Mouse (Mus musculus): ENCODE results near the gene Msh4. TPM values are rescaled to one million over a fixed set of nuclear protein-coding genes. Genes with fewer than 3 reads are reported as not detected.

Msh4 gene
- total RNA-seq, 2 experiments from 2014 or later = 0.25 TPM; not detected in 1

GRCm38 (mm10) chr3:153911882-153912440 lies 6.0 kb upstream of the Msh4 start:
- no peak for ATAC-seq (replicated peaks; ENCODE audit: poor library complexity)

GRCm38 (mm10) chr3:153911197-153911881 lies 5.4 kb upstream of the Msh4 start:
- ATAC-seq (replicated peaks; ENCODE audit: poor library complexity) = no peak

GRCm38 (mm10) chr3:153910489-153910888 lies 4.6 kb upstream of the Msh4 start:
- no peak for ATAC-seq (replicated peaks; ENCODE audit: poor library complexity)

GRCm38 (mm10) chr3:153908919-153909318 lies 3.0 kb upstream of the Msh4 start:
- no peak for ATAC-seq (replicated peaks; ENCODE audit: poor library complexity)

- peak; percentile 4 for ATAC-seq (replicated peaks; ENCODE audit: poor library complexity)
These were observed 445 bp downstream of the Msh4 start for GRCm38 (mm10) chr3:153905251-153906135.

GRCm38 (mm10) chr3:153904586-153904985 lies 1.4 kb downstream of the Msh4 start:
- peak; percentile 70 for ATAC-seq (replicated peaks; ENCODE audit: poor library complexity)

- ATAC-seq (replicated peaks; ENCODE audit: poor library complexity) = no peak
These were observed 3.3 kb downstream of the Msh4 start for GRCm38 (mm10) chr3:153902595-153902994.

- ATAC-seq (replicated peaks; ENCODE audit: poor library complexity) = no peak
These were observed 4.0 kb downstream of the Msh4 start for GRCm38 (mm10) chr3:153901904-153902303.

GRCm38 (mm10) chr3:153897216-153897615 lies 8.7 kb downstream of the Msh4 start:
- ATAC-seq (replicated peaks; ENCODE audit: poor library complexity) = peak; percentile 40

- peak; percentile 95 for ATAC-seq (replicated peaks; ENCODE audit: poor library complexity)
These were observed 10.5 kb downstream of the Msh4 start for GRCm38 (mm10) chr3:153895454-153895853.

- peak; percentile 69 for ATAC-seq (replicated peaks; ENCODE audit: poor library complexity)
These were observed 16.7 kb downstream of the Msh4 start for GRCm38 (mm10) chr3:153889188-153889781.

GRCm38 (mm10) chr3:153888141-153888540 lies 17.8 kb downstream of the Msh4 start:
- ATAC-seq (replicated peaks; ENCODE audit: poor library complexity) = peak; percentile 72

- ATAC-seq (replicated peaks; ENCODE audit: poor library complexity) = peak; percentile 59
These were observed 19.6 kb downstream of the Msh4 start for GRCm38 (mm10) chr3:153886296-153886695.

GRCm38 (mm10) chr3:153871396-153871795 lies 34.5 kb downstream of the Msh4 start:
- ATAC-seq (replicated peaks; ENCODE audit: poor library complexity) = no peak

- no peak; the same call in 1 of the 2 replicates for ATAC-seq (replicated peaks; ENCODE audit: poor library complexity)
These were observed 38.5 kb downstream of the Msh4 start for GRCm38 (mm10) chr3:153867149-153868136.

- ATAC-seq (replicated peaks; ENCODE audit: poor library complexity) = peak; percentile 47
These were observed 41.1 kb downstream of the Msh4 start for GRCm38 (mm10) chr3:153864636-153865429.

GRCm38 (mm10) chr3:153863816-153864215 lies 42.1 kb downstream of the Msh4 start:
- peak; percentile 60 for ATAC-seq (replicated peaks; ENCODE audit: poor library complexity)

- ATAC-seq (replicated peaks; ENCODE audit: poor library complexity) = 0 out of 2 replicates have a peak, but pooled peaks have one; percentile 29
These were observed 45.5 kb downstream of the Msh4 start for GRCm38 (mm10) chr3:153860392-153860791.

GRCm38 (mm10) chr3:153858350-153859001 lies 47.5 kb downstream of the Msh4 start:
- ATAC-seq (replicated peaks; ENCODE audit: poor library complexity) = no peak
